Mouse (Mus musculus): Measurements from ENCODE around the gene Nrxn1. TPM values are rescaled to one million over a fixed set of nuclear protein-coding genes. Genes with fewer than 3 reads are reported as not detected.
A peak's percentile ranks its signal among the peaks of the same experiment; 100 is the strongest.

The Nrxn1 gene
- polyA plus RNA-seq, 1 experiment from 2014 or later, result 285 TPM

GRCm38 (mm10) chr17:90607427-90607806, 485.5 kb downstream of the Nrxn1 start:
- ATAC-seq (ENCODE audit: low read depth), result no peak

GRCm38 (mm10) chr17:90606718-90607426, 486.0 kb downstream of the Nrxn1 start:
- H3K27me3 ChIP-seq (ENCODE audit: control insufficient read depth, insufficient read depth, low read length), result no peaks in the 10 kb centered on the region
- no peak overlapping the region for H3K9ac ChIP-seq (replicated peaks; ENCODE audit: low read depth, low read length)
- no peak for ATAC-seq (ENCODE audit: low read depth)
- no peaks in the 10 kb centered on the region for H3K36me3 ChIP-seq (ENCODE audit: control insufficient read depth, insufficient read depth, low read length)
- no peaks in the 10 kb centered on the region for H3K9me3 ChIP-seq (ENCODE audit: control insufficient read depth, low read length)
- WGBS, result 93% methylated on average over 4 of the region's 4 CpGs
- H3K4me2 ChIP-seq (ENCODE audit: low read depth, low read length), result no peak overlapping the region
- no peak overlapping the region for H3K27ac ChIP-seq (ENCODE audit: low read depth, low read length)
- H3K4me3 ChIP-seq (ENCODE audit: low read depth, low read length), result no peak overlapping the region
- H3K4me1 ChIP-seq (ENCODE audit: control insufficient read depth, insufficient read depth, low read length), result no peaks in the 10 kb centered on the region

More at GRCm38 (mm10) chr17:90607427-90607806, 485.5 kb downstream of the Nrxn1 start:
- no peaks in the 10 kb centered on the region for H3K36me3 ChIP-seq (ENCODE audit: control insufficient read depth, insufficient read depth, low read length)
- no peak overlapping the region for H3K4me2 ChIP-seq (ENCODE audit: low read depth, low read length)
- no peak overlapping the region for H3K4me3 ChIP-seq (ENCODE audit: low read depth, low read length)
- no peaks in the 10 kb centered on the region for H3K27me3 ChIP-seq (ENCODE audit: control insufficient read depth, insufficient read depth, low read length)
- H3K9me3 ChIP-seq (ENCODE audit: control insufficient read depth, low read length), result no peaks in the 10 kb centered on the region
- no peak overlapping the region for H3K27ac ChIP-seq (ENCODE audit: low read depth, low read length)
- H3K9ac ChIP-seq (replicated peaks; ENCODE audit: low read depth, low read length), result no peak overlapping the region
- no peaks in the 10 kb centered on the region for H3K4me1 ChIP-seq (ENCODE audit: control insufficient read depth, insufficient read depth, low read length)

- H3K4me2 ChIP-seq (ENCODE audit: low read depth, low read length), result no peak overlapping the region
- ATAC-seq (ENCODE audit: low read depth), result no peak
- H3K4me3 ChIP-seq (ENCODE audit: low read depth, low read length), result no peak overlapping the region
- H3K9me3 ChIP-seq (ENCODE audit: control insufficient read depth, low read length), result no peaks in the 10 kb centered on the region
- H3K27me3 ChIP-seq (ENCODE audit: control insufficient read depth, insufficient read depth, low read length), result no peaks in the 10 kb centered on the region
- no peak overlapping the region for H3K27ac ChIP-seq (ENCODE audit: low read depth, low read length)
- no peak overlapping the region for H3K9ac ChIP-seq (replicated peaks; ENCODE audit: low read depth, low read length)
- 81% methylated on average over 9 of the region's 9 CpGs for WGBS
- no peaks in the 10 kb centered on the region for H3K36me3 ChIP-seq (ENCODE audit: control insufficient read depth, insufficient read depth, low read length)
- H3K4me1 ChIP-seq (ENCODE audit: control insufficient read depth, insufficient read depth, low read length), result no peaks in the 10 kb centered on the region
Observed at GRCm38 (mm10) chr17:90599570-90600524, 493.0 kb downstream of the Nrxn1 start.

- H3K4me2 ChIP-seq (ENCODE audit: low read depth, low read length), result no peak overlapping the region
- no peaks in the 10 kb centered on the region for H3K36me3 ChIP-seq (ENCODE audit: control insufficient read depth, insufficient read depth, low read length)
- WGBS, result 21% methylated on average over 9 of the region's 9 CpGs
- no peaks in the 10 kb centered on the region for H3K27me3 ChIP-seq (ENCODE audit: control insufficient read depth, insufficient read depth, low read length)
- no peak overlapping the region for H3K9ac ChIP-seq (replicated peaks; ENCODE audit: low read depth, low read length)
- H3K9me3 ChIP-seq (ENCODE audit: control insufficient read depth, low read length), result no peaks in the 10 kb centered on the region
- 0 out of 2 replicates have a peak, but pooled peaks have one; percentile 38 for ATAC-seq (ENCODE audit: low read depth)
- no peak overlapping the region for H3K4me3 ChIP-seq (ENCODE audit: low read depth, low read length)
- no peaks in the 10 kb centered on the region for H3K4me1 ChIP-seq (ENCODE audit: control insufficient read depth, insufficient read depth, low read length)
- H3K27ac ChIP-seq (ENCODE audit: low read depth, low read length), result no peak overlapping the region
Observed at GRCm38 (mm10) chr17:90594798-90595533, 497.9 kb downstream of the Nrxn1 start.

- H3K27ac ChIP-seq (ENCODE audit: low read depth, low read length), result no peak overlapping the region
- H3K36me3 ChIP-seq (ENCODE audit: control insufficient read depth, insufficient read depth, low read length), result no peaks in the 10 kb centered on the region
- no peaks in the 10 kb centered on the region for H3K9me3 ChIP-seq (ENCODE audit: control insufficient read depth, low read length)
- no peak overlapping the region for H3K4me3 ChIP-seq (ENCODE audit: low read depth, low read length)
- no peaks in the 10 kb centered on the region for H3K27me3 ChIP-seq (ENCODE audit: control insufficient read depth, insufficient read depth, low read length)
- no peak overlapping the region for H3K9ac ChIP-seq (replicated peaks; ENCODE audit: low read depth, low read length)
- H3K4me2 ChIP-seq (ENCODE audit: low read depth, low read length), result no peak overlapping the region
- H3K4me1 ChIP-seq (ENCODE audit: control insufficient read depth, insufficient read depth, low read length), result peaks cover 5% of the 10 kb centered on the region; the same call in 1 of the 2 replicates
- no peak for ATAC-seq (ENCODE audit: low read depth)
Observed at GRCm38 (mm10) chr17:90586891-90587290, 506.0 kb downstream of the Nrxn1 start.

GRCm38 (mm10) chr17:90584666-90585195, 508.1 kb downstream of the Nrxn1 start:
- peaks cover 5% of the 10 kb centered on the region; the same call in 1 of the 2 replicates for H3K4me1 ChIP-seq (ENCODE audit: control insufficient read depth, insufficient read depth, low read length)
- WGBS, result 22% methylated on average over 8 of the region's 8 CpGs
- no peaks in the 10 kb centered on the region for H3K27me3 ChIP-seq (ENCODE audit: control insufficient read depth, insufficient read depth, low read length)
- no peaks in the 10 kb centered on the region for H3K36me3 ChIP-seq (ENCODE audit: control insufficient read depth, insufficient read depth, low read length)
- H3K4me3 ChIP-seq (ENCODE audit: low read depth, low read length), result no peak overlapping the region
- H3K9ac ChIP-seq (replicated peaks; ENCODE audit: low read depth, low read length), result no peak overlapping the region
- H3K9me3 ChIP-seq (ENCODE audit: control insufficient read depth, low read length), result no peaks in the 10 kb centered on the region
- H3K4me2 ChIP-seq (ENCODE audit: low read depth, low read length), result peak overlapping the region; percentile 32; the same call in 1 of the 2 replicates
- ATAC-seq (ENCODE audit: low read depth), result peak; percentile 92
- H3K27ac ChIP-seq (ENCODE audit: low read depth, low read length), result peak overlapping the region; percentile 63; the same call in 1 of the 2 replicates

GRCm38 (mm10) chr17:90583826-90584534, 508.9 kb downstream of the Nrxn1 start:
- ATAC-seq (ENCODE audit: low read depth), result no peak; the same call in 1 of the 2 replicates
- Histone ChIP-seq H3K9me3 (ENCODE audit: control insufficient read depth, low read length) (no peaks in the 10 kb centered on the region), H3K4me2 (ENCODE audit: low read depth, low read length) (no peak overlapping the region), H3K27ac (ENCODE audit: low read depth, low read length) (no peak overlapping the region), H3K4me3 (ENCODE audit: low read depth, low read length) (no peak overlapping the region), H3K4me1 (ENCODE audit: control insufficient read depth, insufficient read depth, low read length) (peaks cover 5% of the 10 kb centered on the region; the same call in 1 of the 2 replicates), H3K9ac (replicated peaks; ENCODE audit: low read depth, low read length) (no peak overlapping the region), H3K27me3 (ENCODE audit: control insufficient read depth, insufficient read depth, low read length) (no peaks in the 10 kb centered on the region), H3K36me3 (ENCODE audit: control insufficient read depth, insufficient read depth, low read length) (no peaks in the 10 kb centered on the region)
- 48% methylated on average over 12 of the region's 12 CpGs for WGBS

GRCm38 (mm10) chr17:90583196-90583595, 509.7 kb downstream of the Nrxn1 start:
- Histone ChIP-seq H3K9me3 (ENCODE audit: control insufficient read depth, low read length) (no peaks in the 10 kb centered on the region), H3K27me3 (ENCODE audit: control insufficient read depth, insufficient read depth, low read length) (no peaks in the 10 kb centered on the region), H3K4me3 (ENCODE audit: low read depth, low read length) (no peak overlapping the region), H3K36me3 (ENCODE audit: control insufficient read depth, insufficient read depth, low read length) (no peaks in the 10 kb centered on the region), H3K4me1 (ENCODE audit: control insufficient read depth, insufficient read depth, low read length) (peaks cover 5% of the 10 kb centered on the region; the same call in 1 of the 2 replicates), H3K4me2 (ENCODE audit: low read depth, low read length) (no peak overlapping the region), H3K9ac (replicated peaks; ENCODE audit: low read depth, low read length) (no peak overlapping the region), H3K27ac (ENCODE audit: low read depth, low read length) (no peak overlapping the region)
- 44% methylated on average over 3 of the region's 3 CpGs for WGBS
- ATAC-seq (ENCODE audit: low read depth), result 0 out of 2 replicates have a peak, but pooled peaks have one; percentile 18
